Mouse (Mus musculus) heart, postnatal 0 days (tissue): ENCODE measurements at regions not wholly inside any gene's neighbourhood (a gene's known extent, or its start where the extent isn't known, plus 50 kb on each side); places are given as distances from the start of the nearest gene placed in this dataset.

Source experiments
- ATAC-seq: fragments of 200-750 bp; cut with Nextera tagmentation; 2 replicates; pipeline ENCODE4 v1.8.0; 2017; ENCODE audit warnings: low read depth, moderate number of reproducible peaks, moderate library complexity; ENCODE audit not compliant: insufficient read depth
- DNase-seq: peaks from one replicate; pipeline ENCODE4 v3.0.0-alpha.2; 2016; ENCODE audit warnings: low spot score
- H3K27ac ChIP-seq: fragments of 300-500 bp; sonication (generic); 2 replicates; pipeline ENCODE4 v1.5.1; 2014; ENCODE audit warnings: low read depth, mild to moderate bottlenecking
- H3K27me3 ChIP-seq: fragments of 300-500 bp; sonication (generic); 2 replicates; pipeline ENCODE4 v1.6.1; 2014; ENCODE audit warnings: low read length, mixed read lengths; ENCODE audit not compliant: control insufficient read depth, insufficient read depth
- H3K36me3 ChIP-seq: fragments of 300-500 bp; sonication (generic); replicated peaks from 2 replicates; pipeline ENCODE4 v1.6.1; 2014; ENCODE audit warnings: low read length, mixed read lengths; ENCODE audit not compliant: control insufficient read depth, insufficient read depth
- H3K4me1 ChIP-seq: fragments of 300-500 bp; sonication (generic); 2 replicates; pipeline ENCODE4 v1.6.1; 2014; ENCODE audit warnings: antibody characterized with exemption; ENCODE audit not compliant: control insufficient read depth, insufficient read depth
- H3K4me2 ChIP-seq: fragments of 300-500 bp; sonication (generic); 2 replicates; pipeline ENCODE4 v1.6.1; 2014; ENCODE audit warnings: low read depth, mild to moderate bottlenecking, low read length, moderate library complexity
- H3K4me3 ChIP-seq: fragments of 300-500 bp; sonication (generic); 2 replicates; pipeline ENCODE4 v1.5.1; 2014; ENCODE audit warnings: low read depth, low read length
- H3K9ac ChIP-seq: fragments of 300-500 bp; sonication (generic); replicated peaks from 2 replicates; pipeline ENCODE4 v1.6.1; 2014; ENCODE audit warnings: low read depth, low read length, mixed read lengths
- H3K9me3 ChIP-seq: fragments of 300-500 bp; sonication (generic); replicated peaks from 2 replicates; pipeline ENCODE4 v1.6.1; 2016; ENCODE audit warnings: low read length; ENCODE audit not compliant: control insufficient read depth
- CTCF ChIP-seq: IDR thresholded peaks from 2 replicates; pipeline ENCODE4 v1.5.1; 2016; ENCODE audit warnings: antibody characterized with exemption, control low read depth, low read depth
- EP300 ChIP-seq: IDR thresholded peaks from 2 replicates; pipeline ENCODE4 v1.6.1; 2016; ENCODE audit warnings: antibody characterized with exemption, low read depth
- WGBS: fragments of 180-500 bp; shearing (Covaris S2); extraction: QIAGEN DNeasy Blood & Tissue Kit; methylation state at CpG from one replicate; pipeline ENCODE4 v1.1.7; 2014; 5-methylcytosine and 5-hydroxymethylcytosine counted together

DNA sequence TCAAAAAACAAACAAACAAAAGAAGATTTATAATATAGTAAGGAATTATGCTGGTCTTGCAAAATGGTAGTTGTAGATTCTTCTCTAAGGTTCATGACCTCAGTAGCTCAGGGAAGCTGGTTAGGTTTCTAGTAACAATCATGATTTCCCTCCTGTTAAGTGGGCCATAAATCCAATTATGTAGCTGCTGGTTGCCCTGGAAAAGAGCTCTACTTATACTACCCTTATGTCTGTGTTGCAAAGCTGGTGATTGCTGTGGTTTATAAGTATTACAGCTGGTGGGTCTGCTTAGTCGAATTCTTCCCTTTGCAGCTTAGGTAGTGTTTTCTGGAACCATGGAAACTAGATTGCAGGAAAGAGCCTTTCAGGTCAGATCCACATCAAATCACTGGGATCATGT lies 1161.9 kb upstream of the Adam24 start:
- no peak for DNase-seq
- ATAC-seq = no peak

More for the DNA sequence above, 1161.9 kb upstream of the Adam24 start:
- no peaks in the 10 kb centered on the region for H3K9me3 ChIP-seq
- no peak overlapping the region for H3K4me2 ChIP-seq
- no peak overlapping the region for H3K4me3 ChIP-seq
- H3K36me3 ChIP-seq = no peaks in the 10 kb centered on the region
- H3K27me3 ChIP-seq = no peaks in the 10 kb centered on the region
- no peak overlapping the region for H3K27ac ChIP-seq
- WGBS = 59% methylated on average over 1 of the region's 1 CpGs
- no peaks in the 10 kb centered on the region for H3K4me1 ChIP-seq
- no peak overlapping the region for H3K9ac ChIP-seq
- TF ChIP-seq EP300 (no peak), CTCF (no peak)
